Mouse (Mus musculus): ENCODE data around the gene Gng12.
"Not testable (repeated sequence)": the region's sequence is repeated elsewhere in the genome, so short reads cannot be mapped to it uniquely, and the experiment has no call there.

The Gng12 gene

DNA sequence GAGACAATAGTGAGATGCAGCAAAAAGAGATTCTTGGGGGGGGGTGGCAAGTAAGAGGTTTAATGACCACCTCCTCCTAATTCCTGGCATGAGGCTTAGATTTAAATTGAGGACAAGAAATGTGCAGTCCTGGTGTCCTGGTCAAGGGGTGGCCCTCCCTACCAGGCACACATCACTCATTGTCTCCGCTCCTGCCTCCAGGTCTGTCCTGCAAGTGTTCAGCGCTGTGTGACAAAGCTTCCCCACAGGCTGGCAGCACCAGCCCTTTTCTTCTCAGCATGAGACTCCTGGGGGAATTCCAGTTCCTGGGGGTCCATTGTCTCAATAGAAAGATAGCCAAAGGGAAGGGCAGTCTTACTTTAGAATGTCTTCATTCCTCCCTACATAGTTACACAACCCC, 134.2 kb downstream of the Gng12 start:
- no peak for DNase-seq

DNA sequence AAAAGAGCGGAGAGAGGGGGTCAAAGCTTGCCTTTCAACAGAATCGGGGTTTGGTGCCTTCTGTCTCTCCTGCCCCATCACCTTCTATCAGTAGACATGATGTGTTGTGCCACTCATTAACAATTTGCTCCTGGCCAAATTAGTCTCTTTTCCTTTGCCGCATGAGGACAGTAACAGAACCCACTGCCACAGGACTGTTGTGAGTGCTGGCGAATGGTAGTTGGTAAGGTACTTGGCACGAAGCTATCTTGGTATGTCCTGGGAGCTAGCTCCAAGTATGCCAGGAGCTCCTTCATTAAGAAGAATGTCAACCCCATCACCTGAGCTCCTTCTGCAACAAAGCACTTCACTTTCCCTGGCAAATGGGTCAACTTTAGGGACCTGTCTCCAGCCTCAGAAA, 134.6 kb downstream of the Gng12 start:
- DNase-seq = no peak

DNA sequence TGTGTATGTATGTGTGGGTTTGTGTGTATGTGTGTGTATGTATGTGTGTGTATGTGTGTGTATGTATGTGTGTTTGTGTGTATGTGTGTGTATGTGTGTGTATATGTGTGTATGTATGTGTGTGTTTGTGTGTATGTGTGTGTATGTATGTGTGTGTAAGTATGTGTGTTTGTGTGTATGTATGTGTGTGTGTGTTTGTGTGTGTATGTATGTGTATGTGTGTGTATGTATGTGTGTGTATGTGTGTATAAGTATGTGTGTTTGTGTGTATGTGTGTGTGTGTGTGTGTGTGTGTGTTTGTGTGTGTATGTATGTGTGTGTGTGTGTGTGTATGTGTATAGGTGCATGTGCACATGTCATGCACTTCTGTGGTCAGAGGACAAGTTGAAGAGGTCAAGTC, 136.4 kb downstream of the Gng12 start:
- DNase-seq = not testable (repeated sequence)

DNA sequence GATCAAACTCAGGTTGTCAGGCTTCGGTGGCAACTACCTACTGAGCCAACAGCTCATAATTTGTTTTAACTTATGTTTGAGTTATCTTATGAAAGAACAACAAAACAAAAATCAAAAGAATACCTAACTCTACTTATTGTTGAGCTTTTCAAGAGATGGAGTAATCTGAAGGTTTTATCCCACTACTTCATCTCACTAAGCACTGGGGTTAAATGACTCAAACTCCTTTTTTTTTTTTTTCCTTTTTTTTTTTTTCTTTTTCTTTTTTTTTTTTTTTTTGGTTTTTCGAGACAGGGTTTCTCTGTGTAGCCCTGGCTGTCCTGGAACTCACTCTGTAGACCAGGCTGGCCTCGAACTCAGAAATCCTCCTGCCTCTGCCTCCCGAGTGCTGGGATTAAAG, 136.8 kb downstream of the Gng12 start:
- DNase-seq = not testable (repeated sequence)

DNA sequence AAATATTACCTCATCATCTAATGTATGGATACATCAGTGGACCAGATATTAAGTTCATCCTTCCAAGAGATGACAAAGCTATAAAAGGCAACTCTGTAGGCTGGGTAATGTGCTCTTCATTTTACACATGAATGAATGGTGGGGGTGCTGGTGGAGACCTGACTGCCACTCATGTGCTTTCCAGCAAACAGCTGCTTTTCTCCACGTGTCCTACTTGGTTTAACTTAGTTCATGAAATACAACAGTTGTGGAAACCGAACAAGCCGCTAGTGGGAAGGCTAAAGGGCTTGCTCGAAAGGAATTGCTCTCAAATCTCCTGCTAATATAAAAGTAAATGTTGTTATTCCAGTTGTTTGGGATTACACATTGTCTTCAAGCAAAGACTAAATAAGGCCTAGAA, 137.4 kb downstream of the Gng12 start:
- no peak for DNase-seq

DNA sequence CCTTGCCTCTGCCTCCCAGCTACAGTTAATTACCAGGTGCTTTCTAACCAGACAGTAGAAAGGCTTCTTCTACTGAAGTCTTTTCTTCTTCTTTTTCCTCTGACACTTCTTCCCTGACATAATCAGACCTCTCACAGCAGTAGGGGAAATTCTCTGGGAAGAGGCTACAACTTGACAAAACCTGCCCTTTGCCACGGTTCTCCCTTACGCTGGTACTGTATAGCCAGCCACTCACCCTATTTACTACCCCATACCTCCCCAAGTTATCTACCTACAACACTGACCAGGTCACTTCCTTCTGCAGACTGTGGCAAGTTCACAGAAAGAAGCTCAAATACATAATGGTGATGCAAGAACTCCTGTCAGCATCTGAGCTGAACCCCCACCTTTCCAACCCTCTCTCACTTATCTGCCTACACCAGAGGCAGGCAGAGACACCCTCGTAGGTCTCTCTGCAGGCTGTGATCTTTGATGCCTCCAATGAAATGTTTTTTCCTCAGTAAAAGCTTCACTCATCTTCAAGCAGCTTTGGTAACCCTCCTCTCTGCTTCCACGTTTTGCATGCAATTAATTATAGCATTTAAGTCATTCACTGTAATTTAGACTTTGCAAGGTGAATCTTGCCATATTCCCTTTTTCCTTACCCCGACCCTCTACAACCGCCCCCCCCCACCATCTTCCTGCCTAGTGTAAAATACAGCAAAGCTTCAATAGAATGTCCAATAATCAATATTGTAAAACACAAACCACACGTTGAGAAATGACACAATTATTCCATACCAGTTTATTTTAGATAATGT, 138.3 kb downstream of the Gng12 start:
- no peak for DNase-seq

DNA sequence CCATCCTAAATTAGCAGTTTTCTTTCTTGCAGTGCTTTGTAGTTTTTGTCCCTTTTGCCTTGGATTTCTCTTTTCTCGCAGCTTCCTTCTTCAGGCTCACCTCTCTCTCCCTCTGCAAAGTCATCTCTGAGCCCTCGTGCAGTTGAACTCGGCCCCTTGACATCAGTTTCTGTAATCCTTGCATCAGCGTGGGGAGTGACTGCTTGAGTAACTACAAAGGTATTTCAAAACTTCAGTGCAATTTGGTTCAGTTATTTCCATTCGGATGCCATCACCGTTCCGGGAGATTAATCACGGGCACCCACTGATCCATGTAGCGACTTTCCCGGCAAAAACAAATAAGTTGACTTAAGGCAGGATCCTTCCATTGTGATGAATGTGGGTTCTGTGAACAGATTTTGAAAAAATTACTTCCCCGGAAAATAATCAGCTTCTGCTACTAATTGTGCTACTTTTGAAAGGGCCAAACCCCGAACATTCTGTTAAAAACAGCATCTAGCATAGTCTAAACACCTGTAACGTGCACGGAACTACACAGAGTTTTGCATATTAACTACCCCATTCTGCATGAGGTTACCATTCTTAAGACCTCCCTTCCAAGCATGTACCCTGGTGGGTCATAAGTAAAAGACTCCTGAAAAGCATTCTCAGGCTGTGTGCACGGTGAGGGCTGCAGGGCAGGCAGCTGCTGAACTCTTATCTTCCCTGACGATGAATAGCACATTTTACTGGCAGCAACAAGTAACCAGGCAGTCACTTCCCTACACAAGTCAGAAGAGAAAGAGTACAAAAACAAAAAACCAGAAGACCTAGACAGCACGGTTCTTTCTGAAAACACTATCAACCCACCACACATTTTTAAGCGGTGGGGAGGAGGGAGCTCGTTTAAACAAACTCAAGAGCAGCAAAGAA, 139.4 kb downstream of the Gng12 start:
- DNase-seq = no peak

DNA sequence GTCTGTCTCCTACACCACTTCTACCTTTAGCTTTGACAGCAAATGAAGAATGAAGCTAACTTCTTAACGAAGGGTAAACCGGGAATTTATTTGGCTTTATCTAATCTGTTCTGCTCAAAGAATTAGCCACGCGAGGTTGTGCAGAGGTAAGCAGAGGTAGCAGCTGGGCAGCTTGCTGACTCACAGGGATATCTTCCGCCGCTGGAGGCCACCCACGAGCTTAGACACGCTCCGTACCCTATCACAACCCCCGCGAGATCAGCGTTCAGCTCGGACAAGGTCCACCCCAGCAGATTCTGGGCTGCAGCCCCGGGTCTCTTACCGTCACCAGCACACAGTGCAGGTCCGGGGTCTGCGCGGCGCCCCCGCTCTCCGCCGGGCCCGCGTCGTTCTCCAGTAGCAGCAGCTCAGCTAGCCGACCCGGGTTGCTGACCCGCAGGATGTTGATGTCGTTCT, 140.2 kb downstream of the Gng12 start:
- DNase-seq = peak; percentile 77

DNA sequence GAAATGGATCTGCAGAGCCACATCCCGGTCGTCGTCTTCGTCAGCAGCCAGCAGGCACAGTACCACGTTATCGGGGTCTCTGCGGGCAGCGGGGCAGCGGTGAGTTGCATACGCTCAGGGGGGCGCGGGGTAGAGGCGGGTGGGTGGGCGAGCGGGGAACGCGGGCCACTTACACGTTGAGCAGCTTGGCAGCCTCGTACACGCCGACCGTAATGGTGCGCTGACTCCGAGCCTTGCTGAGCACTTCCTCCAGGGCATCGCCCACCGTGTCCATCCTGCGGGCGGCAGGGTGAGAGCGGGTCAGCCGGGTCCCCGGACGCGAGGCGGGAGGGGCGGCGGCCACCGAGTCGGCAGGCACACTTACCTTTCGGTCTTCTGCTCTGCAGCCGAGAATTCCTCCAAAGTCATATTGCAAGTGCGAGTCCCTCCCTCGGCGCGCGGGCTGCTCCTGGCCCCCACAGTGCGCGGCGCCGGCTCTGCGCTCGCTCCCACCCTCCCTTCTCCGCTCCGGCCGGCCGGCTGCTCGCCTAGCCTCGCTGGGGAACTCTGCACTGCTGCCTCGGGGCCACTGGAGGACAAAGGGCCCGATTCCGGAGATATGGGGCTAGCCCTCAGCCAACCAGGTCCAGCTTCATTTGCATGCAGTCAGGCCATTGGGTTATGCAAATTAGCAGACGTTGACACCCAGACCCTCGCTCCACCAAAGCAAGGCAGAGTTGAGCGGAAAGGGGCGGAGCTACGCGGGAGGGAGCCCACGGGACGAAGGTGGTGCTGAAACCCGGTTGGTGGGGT, 140.8 kb downstream of the Gng12 start, which contains the start of gene Gadd45a:
TSS of gene Gadd45a (minus strand) at position 621 of the 792 bp plus-strand sequence.
- peak; percentile 80 for DNase-seq

DNA sequence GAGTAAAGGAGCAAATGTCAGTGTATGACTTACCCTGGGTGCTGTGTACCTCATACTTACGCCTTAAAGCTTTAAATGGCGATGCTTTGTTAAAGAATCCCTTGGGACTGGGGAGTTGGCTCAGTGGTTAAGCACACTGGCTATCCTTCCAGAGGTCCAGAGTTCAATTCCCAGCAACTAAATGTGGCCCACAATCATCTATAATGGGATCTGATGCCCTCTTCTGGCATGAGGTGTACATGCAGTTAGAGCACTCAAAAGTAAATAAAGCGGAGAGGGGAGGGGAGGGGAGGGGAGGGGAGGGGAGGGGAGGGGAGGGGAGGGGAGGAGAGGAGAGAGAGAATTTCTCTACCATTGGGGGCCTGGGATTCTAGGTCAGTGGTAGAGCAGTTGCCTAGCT, 142.8 kb downstream of the Gng12 start:
- no peak for DNase-seq

DNA sequence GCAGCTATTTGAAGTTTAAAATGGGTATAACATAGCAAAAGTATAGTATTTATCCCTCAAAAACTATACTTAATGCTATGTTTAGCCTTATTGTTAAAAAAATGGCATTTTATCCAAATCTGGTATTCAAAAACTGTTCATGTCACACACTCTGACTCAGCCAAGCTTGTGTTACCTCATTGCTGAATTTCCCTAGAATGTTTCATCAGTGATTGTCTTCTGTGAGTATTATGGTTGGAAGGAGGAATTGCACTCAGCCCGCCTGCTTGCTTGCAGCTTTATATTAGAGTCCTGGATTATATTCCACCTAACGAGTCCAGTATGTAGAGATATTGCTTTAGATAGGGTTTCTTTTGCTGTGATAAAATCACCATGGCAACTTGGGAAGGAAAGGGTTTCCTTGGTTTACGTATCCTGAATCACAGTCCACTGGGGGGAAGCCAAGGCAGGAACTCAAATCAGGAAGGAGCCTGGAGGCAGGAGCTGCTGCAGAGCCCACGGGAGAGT, 144.8 kb downstream of the Gng12 start:
- no peak for DNase-seq

DNA sequence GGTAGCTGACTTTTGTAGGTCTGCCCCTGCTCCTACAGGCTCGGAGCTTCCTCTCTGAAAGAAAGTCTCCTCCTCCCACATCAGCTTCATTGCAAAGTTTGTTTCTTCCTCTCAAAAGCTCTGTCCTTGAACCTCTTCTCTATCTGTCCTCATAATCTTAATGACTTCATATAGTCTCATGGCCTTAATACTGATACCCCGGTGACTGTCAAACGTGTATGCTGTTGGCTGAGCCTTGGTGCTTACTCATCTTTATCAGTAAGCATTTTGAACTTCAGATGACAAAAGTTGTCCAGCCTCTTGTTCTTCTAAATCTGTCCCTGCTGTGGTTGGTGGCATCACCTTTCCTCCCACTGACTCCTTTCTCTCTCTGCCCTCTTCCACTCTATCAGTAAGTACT, 149.2 kb downstream of the Gng12 start:
- no peak for DNase-seq

DNA sequence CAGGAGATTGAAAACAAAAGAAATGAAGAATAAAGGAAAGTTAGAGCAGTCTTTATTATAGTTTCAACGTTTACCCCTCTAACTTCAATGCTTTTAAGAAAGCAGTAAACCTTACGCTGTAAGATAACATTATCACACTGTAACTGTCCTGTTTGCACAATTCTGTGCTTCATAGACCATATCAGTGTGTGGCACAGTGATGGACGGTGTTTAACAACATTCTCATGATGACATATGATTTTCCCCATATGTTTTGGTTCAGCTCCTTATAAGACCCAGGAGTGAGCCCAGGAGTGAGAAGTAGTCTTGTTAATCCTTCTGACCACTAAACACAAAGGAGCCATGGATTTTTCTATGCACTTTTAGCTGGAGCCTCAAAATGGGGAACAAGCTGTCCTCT, 150.7 kb downstream of the Gng12 start:
- DNase-seq = no peak

DNA sequence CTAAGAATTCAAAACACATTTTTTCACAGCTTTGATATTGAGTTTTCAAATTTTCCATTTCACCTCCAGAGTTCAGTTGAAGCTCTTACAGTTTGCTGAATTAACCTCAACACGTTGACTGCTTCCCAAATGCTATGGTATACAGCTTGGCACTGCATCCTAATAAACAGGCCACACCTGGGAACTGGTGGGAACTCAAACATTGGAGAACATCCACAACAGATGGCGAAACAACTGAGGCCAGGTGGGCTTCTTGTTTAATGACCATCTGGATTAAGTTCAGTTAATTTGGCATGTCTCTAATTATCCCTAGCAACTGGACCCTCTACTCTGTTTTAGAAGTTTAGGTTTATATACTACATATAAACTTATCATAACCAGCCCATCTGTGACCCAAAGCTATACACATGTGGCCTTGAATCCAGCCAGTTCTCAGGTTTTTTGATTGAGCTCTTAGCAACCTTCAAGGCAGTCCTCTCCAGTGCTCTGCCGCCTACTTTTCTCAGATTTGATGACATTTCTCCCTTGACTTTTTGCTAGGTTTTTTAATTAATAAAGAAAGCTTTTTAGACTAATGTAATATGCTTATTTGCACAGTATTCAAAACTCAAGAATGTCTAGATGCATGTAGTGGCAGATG, 152.0 kb downstream of the Gng12 start:
- DNase-seq = no peak

DNA sequence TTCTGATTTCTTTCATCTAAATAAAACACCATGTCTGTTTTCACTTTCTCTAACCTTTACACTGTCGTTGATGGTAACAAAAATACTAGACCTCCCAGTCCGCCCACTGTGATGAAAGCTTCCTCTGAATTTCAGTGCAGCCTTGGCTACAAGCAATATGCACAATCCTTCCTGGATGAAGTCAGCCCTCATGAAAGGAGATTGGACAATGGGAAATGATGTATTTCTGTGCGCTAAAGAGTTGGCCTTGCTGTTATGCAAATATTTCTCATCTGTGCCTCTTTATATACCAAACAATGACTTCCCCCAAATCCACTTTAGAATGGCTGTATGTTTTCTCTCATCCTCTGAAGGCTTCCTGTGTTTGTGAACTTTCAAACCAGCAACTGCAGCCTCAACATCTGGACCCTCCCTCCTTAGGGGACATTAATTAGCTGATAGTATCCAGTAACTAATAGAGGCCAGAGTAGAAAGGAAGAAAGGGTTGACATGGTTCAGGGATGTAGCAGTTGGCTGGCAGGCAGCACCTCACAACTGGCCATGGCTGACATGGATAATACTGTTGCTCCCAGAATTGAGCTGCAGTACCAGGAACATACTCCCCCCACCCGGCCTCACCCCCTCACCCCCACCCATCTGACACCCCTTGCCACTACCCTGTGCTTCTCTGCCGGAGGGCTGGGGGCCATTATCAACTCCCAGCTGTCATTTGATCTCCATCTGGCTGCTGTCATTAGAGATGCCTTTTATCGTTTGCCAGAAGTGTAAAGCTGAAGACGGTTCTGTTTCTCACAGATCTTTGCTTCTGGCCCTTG, 152.9 kb downstream of the Gng12 start:
- DNase-seq = no peak

DNA sequence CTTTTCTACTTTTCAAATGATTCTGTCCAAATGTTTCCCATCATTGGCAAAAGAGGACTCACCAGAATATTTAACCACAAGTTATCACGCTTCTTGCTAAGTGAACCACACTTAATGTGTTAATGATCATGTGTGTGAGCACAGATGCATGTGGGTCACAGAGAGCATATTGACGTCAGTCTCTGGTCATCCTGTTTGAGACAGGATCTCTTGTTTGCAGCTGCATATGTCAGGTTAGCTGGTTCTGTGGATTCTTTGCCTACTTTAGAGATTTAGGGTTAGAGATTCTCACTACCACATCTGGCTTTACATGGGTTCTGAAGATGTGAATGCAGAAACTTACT, 153.5 kb downstream of the Gng12 start:
- no peak for DNase-seq

DNA sequence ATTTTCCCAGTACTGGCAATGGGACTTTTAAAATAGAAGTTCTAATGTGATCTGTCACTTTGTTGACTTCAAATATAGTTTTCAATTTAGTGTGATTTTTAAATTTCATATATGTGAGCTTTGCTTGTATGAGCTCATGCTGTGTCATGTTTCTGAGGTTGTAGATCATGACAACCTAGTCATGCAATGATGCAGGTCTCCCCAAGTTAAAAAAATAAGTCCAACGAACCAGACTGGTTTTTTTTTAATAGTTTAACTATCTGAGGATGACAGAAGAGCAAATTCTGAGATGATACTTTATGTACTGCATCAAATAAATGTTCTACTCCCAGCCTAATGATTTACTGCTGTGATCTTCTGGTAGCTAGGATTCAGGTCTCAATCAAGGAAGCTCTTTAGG, 153.9 kb downstream of the Gng12 start:
- DNase-seq = no peak

DNA sequence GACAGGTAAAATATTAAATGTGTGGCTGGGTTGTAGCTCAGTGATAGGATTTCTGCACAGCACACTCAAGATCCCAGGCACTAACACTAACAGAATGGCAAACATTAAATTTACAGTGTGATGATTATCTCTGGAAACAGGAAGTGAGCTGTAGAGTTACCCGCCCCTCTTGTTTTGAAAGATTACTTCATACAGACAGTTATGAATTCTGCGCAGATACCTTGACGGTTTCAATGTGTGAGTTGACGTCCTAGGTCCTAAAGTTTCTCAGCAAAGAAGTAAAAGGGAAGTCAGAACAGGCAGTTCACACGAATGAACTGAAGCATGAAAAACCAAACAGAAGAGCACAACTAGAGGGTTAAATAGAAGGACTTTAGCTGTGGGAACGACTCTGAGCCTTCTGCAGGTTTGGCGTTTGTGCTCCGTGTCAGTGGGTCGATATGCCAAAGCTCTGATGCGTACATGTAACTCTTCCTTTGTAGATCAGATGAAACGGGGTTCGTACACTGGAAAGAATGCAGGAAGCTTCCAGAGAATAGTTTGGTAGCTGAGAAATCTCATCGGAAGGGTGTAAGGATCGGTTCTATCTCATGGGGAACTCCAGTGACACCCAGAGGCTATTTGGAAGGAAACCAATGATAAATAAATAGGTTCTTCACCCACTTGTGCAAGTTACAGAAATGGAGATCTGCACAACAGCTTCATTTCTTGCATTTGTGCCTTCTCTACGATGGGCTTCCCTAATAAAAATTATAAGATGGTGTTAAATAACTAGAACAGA, 160.1 kb downstream of the Gng12 start:
- DNase-seq = no peak

DNA sequence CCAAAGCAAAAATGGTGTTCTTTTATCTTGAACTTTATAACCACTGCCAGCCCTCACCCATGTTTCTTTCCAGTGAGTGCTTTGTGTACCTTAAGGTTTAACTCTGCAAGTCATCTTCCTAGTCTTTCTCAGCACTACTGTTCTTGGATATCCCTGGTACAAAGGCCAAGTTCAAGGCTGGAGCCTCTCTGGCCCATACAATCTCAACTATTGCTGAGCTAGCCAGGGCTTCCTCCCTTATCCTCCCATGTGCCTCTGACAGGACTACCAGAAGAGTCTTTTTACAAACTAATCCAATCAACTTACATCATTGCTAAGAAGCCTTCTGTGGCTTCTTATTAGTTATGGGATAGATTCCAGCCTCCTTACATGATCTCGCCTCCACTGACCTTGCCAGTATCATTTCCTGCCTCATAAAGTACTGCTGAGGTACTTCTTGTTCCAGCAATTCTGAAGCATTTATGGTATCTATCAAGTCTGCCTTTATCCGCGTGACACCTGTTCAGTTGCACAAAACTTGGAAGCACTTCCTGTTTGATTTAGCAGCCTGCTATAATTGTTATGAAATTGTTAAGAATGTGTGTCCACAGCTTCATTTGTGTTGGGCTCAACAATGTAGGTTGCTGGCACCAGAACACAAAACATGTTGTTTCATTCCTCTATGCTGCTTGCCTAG, 160.8 kb downstream of the Gng12 start:
- no peak for DNase-seq

DNA sequence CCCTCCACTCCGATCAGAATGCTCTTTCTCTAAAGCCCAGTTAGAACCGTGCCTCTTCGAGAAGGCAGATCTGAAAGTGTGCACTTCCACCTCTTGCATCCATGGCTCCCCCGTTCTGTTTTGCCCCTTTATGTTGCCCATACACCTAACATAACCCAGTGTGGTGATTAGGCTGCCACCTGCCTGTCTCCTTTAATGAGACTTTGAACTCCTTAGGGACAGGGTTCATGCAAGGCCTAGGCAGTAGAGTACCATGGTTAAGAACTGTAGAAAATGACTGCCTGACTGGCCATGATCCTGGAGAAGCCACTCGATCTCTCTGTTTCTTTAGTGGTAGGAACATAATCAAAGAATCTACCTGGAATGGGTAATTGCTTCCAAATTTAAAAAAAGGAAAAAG, 161.4 kb downstream of the Gng12 start:
- DNase-seq = no peak
